Mouse (Mus musculus) liver, embryonic 14.5 days (tissue): ENCODE results near the gene Tas1r3. TPM values are rescaled to one million over a fixed set of nuclear protein-coding genes. Genes with fewer than 3 reads are reported as not detected.

Experiments
- ATAC-seq: fragments of 200-750 bp; cut with Nextera tagmentation; 2 replicates; pipeline ENCODE4 v1.8.0; 2017; ENCODE audit warnings: moderate number of reproducible peaks, mild to moderate bottlenecking, moderate library complexity; ENCODE audit not compliant: insufficient read depth
- DNase-seq, 3 experiments: peaks; one replicate each; pipeline ENCODE4 v3.0.0-alpha.2; 2012 to 2013; ENCODE audit warnings: low read depth in 3 of 3, low spot score in 3 of 3
- H3K27ac ChIP-seq: fragments of 300-500 bp; sonication (generic); 2 replicates; pipeline ENCODE4 v1.5.1; 2014; ENCODE audit warnings: moderate library complexity, mild to moderate bottlenecking, control low read depth, inconsistent platforms
- H3K27me3 ChIP-seq: fragments of 300-500 bp; sonication (generic); 2 replicates; pipeline ENCODE4 v1.6.1; 2014; ENCODE audit warnings: mild to moderate bottlenecking, low read length, moderate library complexity; ENCODE audit not compliant: control insufficient read depth, insufficient read depth
- H3K36me3 ChIP-seq: fragments of 300-500 bp; sonication (generic); replicated peaks from 2 replicates; pipeline ENCODE4 v1.6.1; 2014; ENCODE audit warnings: low read depth; ENCODE audit not compliant: control insufficient read depth, insufficient read depth
- H3K4me1 ChIP-seq, 2 experiments: fragments of 200-500 bp in 1 of 2; fragments of 300-500 bp in 1 of 2; sonication (generic) in 1 of 2; replicated peaks; 2 replicates each; pipeline ENCODE4 v1.6.1; 2012 to 2014; ENCODE audit warnings: antibody characterized with exemption in 1 of 2, inconsistent platforms in 1 of 2, low read length in 1 of 2; ENCODE audit not compliant: control insufficient read depth in 2 of 2, insufficient read depth in 2 of 2
- H3K4me2 ChIP-seq: fragments of 300-500 bp; sonication (generic); 2 replicates; pipeline ENCODE4 v1.6.1; 2014; ENCODE audit warnings: low read depth, mild to moderate bottlenecking, control low read depth, moderate library complexity
- H3K4me3 ChIP-seq, 2 experiments: fragments of 200-500 bp in 1 of 2; fragments of 300-500 bp in 1 of 2; sonication (generic) in 1 of 2; 2 replicates each; pipeline ENCODE4 v1.5.1; 2012 to 2014; ENCODE audit warnings: low read depth in 2 of 2, low read length in 2 of 2, mild to moderate bottlenecking in 2 of 2, control low read depth in 1 of 2, inconsistent platforms in 1 of 2, moderate library complexity in 1 of 2; ENCODE audit not compliant: insufficient read depth in 1 of 2
- H3K9ac ChIP-seq: fragments of 300-500 bp; sonication (generic); replicated peaks from 2 replicates; pipeline ENCODE4 v1.6.1; 2014; ENCODE audit warnings: mild to moderate bottlenecking, control low read depth, moderate library complexity
- H3K9me3 ChIP-seq: fragments of 300-500 bp; sonication (generic); 2 replicates; pipeline ENCODE4 v1.6.1; 2016; ENCODE audit warnings: low read length, mixed read lengths; ENCODE audit not compliant: control insufficient read depth
- CTCF ChIP-seq: IDR thresholded peaks from 2 replicates; pipeline ENCODE4 v1.5.1; 2016; ENCODE audit warnings: antibody characterized with exemption, low read depth, control low read depth
- EP300 ChIP-seq: IDR thresholded peaks from 2 replicates; pipeline ENCODE4 v1.6.1; 2016; ENCODE audit warnings: antibody characterized with exemption, low read depth
- WGBS: fragments of 180-500 bp; shearing (Covaris S2); extraction: QIAGEN DNeasy Blood & Tissue Kit; methylation state at CpG from one replicate; pipeline ENCODE4 v1.1.7; 2014; ENCODE audit not compliant: insufficient replicate concordance; 5-methylcytosine and 5-hydroxymethylcytosine counted together
- polyA plus RNA-seq, 2 experiments: library from polyadenylated mRNA; depleted of rRNA in 1 of 2; stranded (reverse) in 1 of 2; unstranded in 1 of 2; fragments of >200 nt; fragmentation: Nextera tagmentation in 1 of 2; extraction: Ambion mirVana in 1 of 2; gene quantifications; 2 replicates each; pipeline versions ENCODE4 v1.2.1 to v1.2.3; 2012 to 2014

Tas1r3 gene
- polyA plus RNA-seq, 2 experiments, result 0.04 to 0.08 TPM

DNA sequence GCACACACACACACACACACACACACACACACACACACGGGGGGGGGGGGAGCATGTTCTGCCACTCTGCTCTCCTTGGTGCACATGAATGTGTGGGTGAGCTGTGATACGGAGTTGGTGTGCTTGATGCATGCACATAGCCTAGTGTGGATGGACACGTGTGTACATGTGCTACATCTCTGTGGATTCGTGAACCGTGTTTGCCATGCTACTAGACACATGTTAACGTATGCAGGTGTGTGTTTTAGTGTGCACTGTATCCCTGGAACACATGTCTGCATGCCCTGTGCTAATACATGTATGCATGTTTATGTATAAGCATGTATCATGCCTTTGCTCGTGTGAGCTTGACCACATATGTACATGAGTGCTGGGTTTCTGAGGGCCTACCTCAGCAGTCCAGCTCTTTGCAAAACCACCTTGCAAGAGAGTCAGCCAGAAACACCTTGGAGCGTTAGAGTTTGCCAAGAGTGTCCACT is 30.1 kb upstream of the Tas1r3 start:
- no peak for TF ChIP-seq CTCF
- no peak for DNase-seq
- Histone ChIP-seq H3K9me3 (no peaks in the 10 kb centered on the region), H3K4me3 (peak overlapping the region; percentile 71 to 90), H3K4me2 (peak overlapping the region; percentile 91), H3K4me1 (peaks cover 16 to 32% of the 10 kb centered on the region in 2 experiments), H3K36me3 (peaks cover 16% of the 10 kb centered on the region), H3K27me3 (no peaks in the 10 kb centered on the region), H3K9ac (peak overlapping the region; percentile 95), H3K27ac (peak overlapping the region; percentile 19; the same call in 1 of the 2 replicates)
- WGBS, result 65% methylated on average over 8 of the region's 8 CpGs
- ATAC-seq, result no peak

DNA sequence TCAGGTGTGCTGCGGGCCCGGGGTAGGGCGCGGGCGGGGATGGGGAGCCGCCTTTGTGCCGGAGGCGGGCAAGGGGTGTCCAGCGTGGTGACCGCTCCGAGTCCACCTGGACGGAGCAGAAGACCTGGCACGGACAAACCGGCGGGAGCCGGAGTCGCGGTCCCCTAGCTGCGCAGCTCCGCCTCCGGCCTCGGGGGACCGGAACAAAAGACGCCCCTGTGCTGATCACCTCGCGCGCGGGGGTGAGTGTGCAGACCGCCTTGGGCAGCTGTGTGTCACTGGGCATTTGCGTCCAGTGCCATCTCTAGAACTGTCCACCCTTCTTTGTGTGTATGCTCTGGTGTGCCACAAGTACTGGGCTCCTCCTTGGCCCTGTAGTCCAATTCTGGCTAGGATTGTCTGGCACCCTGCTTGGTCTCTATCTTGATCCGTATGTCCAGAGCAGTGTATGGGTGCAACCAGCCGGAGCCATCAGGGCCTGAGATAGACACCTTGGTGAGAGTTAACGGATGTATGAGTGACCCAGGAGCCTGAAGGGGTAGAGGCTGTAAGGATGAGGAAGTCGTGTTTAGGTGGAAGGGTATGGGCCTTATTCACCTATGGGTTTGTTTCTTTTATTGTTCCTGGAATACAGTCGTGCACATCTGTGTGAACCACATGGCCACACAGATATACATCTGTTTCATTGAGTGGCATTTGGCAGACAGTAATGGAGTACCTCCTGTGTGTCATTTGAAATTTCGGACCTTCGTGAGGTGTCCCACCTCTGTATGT is 29.5 kb upstream of the Tas1r3 start:
- Histone ChIP-seq H3K9me3 (no peaks in the 10 kb centered on the region), H3K27me3 (no peaks in the 10 kb centered on the region), H3K27ac (peak overlapping the region; percentile 14; the same call in 1 of the 2 replicates), H3K9ac (peak overlapping the region; percentile 95), H3K36me3 (peaks cover 19% of the 10 kb centered on the region), H3K4me3 (peak overlapping the region; percentile 71 to 90), H3K4me1 (peaks cover 16 to 32% of the 10 kb centered on the region in 2 experiments), H3K4me2 (peak overlapping the region; percentile 91)
- ATAC-seq, result peak; percentile 36
- no peak for TF ChIP-seq EP300
- no peak for TF ChIP-seq CTCF
- WGBS, result 5% methylated on average over 37 of the region's 37 CpGs
- peak in 1 of 3 experiments; percentile 26 for DNase-seq

- peak; percentile 70 to 72 (median 70) for DNase-seq
- under 1% methylated on average over 52 of the region's 56 CpGs for WGBS
These were observed 28.9 kb upstream of the Tas1r3 start for GRCm38 (mm10) chr4:155892017-155892416.

GRCm38 (mm10) chr4:155891551-155892001 is 28.4 kb upstream of the Tas1r3 start, which contains the start of the genes Pusl1 and Acap3:
Pusl1 (minus strand) TSS chr4:155891781.
Acap3 (plus strand) TSS chr4:155891822.
- peak within 1 kb of the TSS; percentile 71 to 90 for H3K4me3 ChIP-seq
- H3K4me2 ChIP-seq, result peak within 1 kb of the TSS; percentile 91
- no peaks in the 10 kb centered on the region for H3K27me3 ChIP-seq
- H3K36me3 ChIP-seq, result peaks cover 25% of the 10 kb centered on the region
- H3K9me3 ChIP-seq, result no peaks in the 10 kb centered on the region
- ATAC-seq, result peak; percentile 85
- no peak for TF ChIP-seq CTCF
- TF ChIP-seq EP300, result no peak
- peak; percentile 85 to 88 (median 87) for DNase-seq
- H3K9ac ChIP-seq, result peak within 1 kb of the TSS; percentile 95
- under 1% methylated on average over 52 of the region's 52 CpGs for WGBS
- H3K27ac ChIP-seq, result peak within 1 kb of the TSS; percentile 92
- H3K4me1 ChIP-seq, result peaks cover 16 to 32% of the 10 kb centered on the region in 2 experiments

More at GRCm38 (mm10) chr4:155892017-155892416, 28.9 kb upstream of the Tas1r3 start:
- peak overlapping the region; percentile 95 for H3K9ac ChIP-seq
- H3K36me3 ChIP-seq, result peaks cover 23% of the 10 kb centered on the region
- TF ChIP-seq EP300, result no peak
- peak; percentile 62 for TF ChIP-seq CTCF
- peak; percentile 90 for ATAC-seq
- peak overlapping the region; percentile 91 for H3K4me2 ChIP-seq
- H3K9me3 ChIP-seq, result no peaks in the 10 kb centered on the region
- peak overlapping the region; percentile 92 for H3K27ac ChIP-seq
- H3K4me3 ChIP-seq, result peak overlapping the region; percentile 71 to 90
- H3K4me1 ChIP-seq, result peaks cover 16 to 32% of the 10 kb centered on the region in 2 experiments
- H3K27me3 ChIP-seq, result no peaks in the 10 kb centered on the region

GRCm38 (mm10) chr4:155891011-155891471 is 27.9 kb upstream of the Tas1r3 start:
- H3K4me1 ChIP-seq, result peaks cover 16 to 32% of the 10 kb centered on the region in 2 experiments
- DNase-seq (no peak), ATAC-seq (no peak)
- peak overlapping the region; percentile 46 for H3K9ac ChIP-seq
- no peaks in the 10 kb centered on the region for H3K9me3 ChIP-seq
- no peak overlapping the region for H3K27ac ChIP-seq
- H3K4me3 ChIP-seq, result peak overlapping the region; percentile 61 to 90
- peaks cover 28% of the 10 kb centered on the region for H3K36me3 ChIP-seq
- H3K4me2 ChIP-seq, result peak overlapping the region; percentile 91
- 1% methylated on average over 34 of the region's 34 CpGs for WGBS
- H3K27me3 ChIP-seq, result no peaks in the 10 kb centered on the region
- TF ChIP-seq CTCF (no peak), EP300 (no peak)
